Mouse (Mus musculus): ENCODE results near the gene Calu. TPM values are rescaled to one million over a fixed set of nuclear protein-coding genes. Genes with fewer than 3 reads are reported as not detected.

Calu gene
- polyA plus RNA-seq, 1 experiment: 19.3 TPM

DNA sequence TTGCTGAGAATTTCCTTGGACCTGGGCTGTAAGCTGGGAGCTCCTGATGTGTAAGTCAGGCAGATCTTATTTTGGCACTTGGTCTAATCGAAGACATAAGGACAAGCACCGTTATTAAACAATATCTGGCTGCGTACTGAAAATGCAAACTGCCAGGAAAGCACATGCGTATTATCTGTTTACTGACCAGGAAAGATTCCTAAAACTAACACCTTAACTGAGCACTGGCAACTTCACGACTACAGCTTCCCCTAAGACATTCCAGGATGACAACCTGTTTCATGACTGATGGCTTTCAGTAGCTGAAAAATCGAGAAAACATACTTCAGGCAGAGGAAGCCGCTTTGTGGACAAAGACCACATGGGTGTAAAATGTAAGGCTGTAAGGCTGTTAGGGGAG lies 680 bp upstream of the Calu start:
- 28% methylated on average over 7 of the region's 7 CpGs for WGBS
- Histone ChIP-seq H3K27me3 (ENCODE audit: control insufficient read depth, insufficient read depth, low read length) (no peaks in the 10 kb centered on the region), H3K27ac (ENCODE audit: insufficient read depth, low read depth, low read length) (peak overlapping the region; percentile 70), H3K4me3 (ENCODE audit: low read depth, low read length) (peak overlapping the region; percentile 93), H3K4me1 (ENCODE audit: control insufficient read depth, insufficient read depth, insufficient read length, low read length) (0 out of 2 replicates have a peak, but pooled peaks cover 2% of the 10 kb centered on the region), H3K36me3 (ENCODE audit: control insufficient read depth, insufficient read depth, low read length) (no peaks in the 10 kb centered on the region)
- TF ChIP-seq POLR2A (IDR thresholded peaks at IDR 0.05; ENCODE audit: low read depth, low read length) (no peak), CTCF (IDR thresholded peaks at IDR 0.05; ENCODE audit: extremely low read depth, insufficient read length, insufficient replicate concordance, low read depth, low read length) (no peak)

DNA sequence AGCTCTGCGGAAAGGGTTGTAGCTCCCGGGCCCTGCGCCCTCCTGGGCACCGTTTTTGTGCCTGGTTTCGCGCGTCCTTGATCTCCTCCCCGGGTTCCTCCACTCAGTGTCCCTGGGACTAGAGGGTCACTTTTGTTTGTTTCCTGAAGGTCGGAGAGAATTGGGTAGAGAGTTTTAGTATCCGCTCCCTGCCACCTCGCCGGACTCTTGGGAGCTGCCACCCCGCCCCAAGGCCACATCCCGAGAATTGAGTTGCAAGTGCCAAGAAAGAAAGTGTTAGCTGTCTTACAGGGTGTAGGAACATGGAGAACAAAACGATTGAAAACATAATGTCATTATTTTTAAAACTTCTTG lies 479 bp downstream of the Calu start:
- peak overlapping the region; percentile 93 for H3K4me3 ChIP-seq (ENCODE audit: low read depth, low read length)
- H3K27me3 ChIP-seq (ENCODE audit: control insufficient read depth, insufficient read depth, low read length): no peaks in the 10 kb centered on the region
- TF ChIP-seq CTCF (IDR thresholded peaks at IDR 0.05; ENCODE audit: extremely low read depth, insufficient read length, insufficient replicate concordance, low read depth, low read length) (peak; percentile 21; the same call in 1 of the 2 replicates), POLR2A (IDR thresholded peaks at IDR 0.05; ENCODE audit: low read depth, low read length) (no peak)
- WGBS: under 1% methylated on average over 15 of the region's 15 CpGs
- no peaks in the 10 kb centered on the region for H3K36me3 ChIP-seq (ENCODE audit: control insufficient read depth, insufficient read depth, low read length)
- H3K27ac ChIP-seq (ENCODE audit: insufficient read depth, low read depth, low read length): peak overlapping the region; percentile 62
- peaks cover 4% of the 10 kb centered on the region; the same call in 1 of the 2 replicates for H3K4me1 ChIP-seq (ENCODE audit: control insufficient read depth, insufficient read depth, insufficient read length, low read length)

DNA sequence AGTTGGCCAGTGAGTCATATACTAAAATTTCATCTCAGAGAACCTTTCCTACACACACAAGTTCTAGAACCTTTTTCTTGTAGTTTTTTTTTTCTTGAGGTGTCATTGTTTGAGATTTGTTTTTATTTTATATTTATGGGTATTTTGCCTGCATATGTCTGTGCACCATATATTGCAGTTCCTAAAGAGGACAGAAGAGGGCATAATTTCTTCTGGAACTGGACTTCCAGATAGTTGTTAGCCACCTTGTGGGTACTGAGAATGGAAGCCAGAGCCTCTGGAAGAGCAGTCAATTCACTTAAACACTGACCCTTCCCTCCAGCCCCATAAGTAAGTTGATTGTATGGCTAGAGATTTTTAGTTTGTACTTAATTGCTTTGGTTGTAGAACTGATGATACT lies 3.7 kb downstream of the Calu start:
- TF ChIP-seq CTCF (IDR thresholded peaks at IDR 0.05; ENCODE audit: extremely low read depth, insufficient read length, insufficient replicate concordance, low read depth, low read length): no peak
- TF ChIP-seq POLR2A (IDR thresholded peaks at IDR 0.05; ENCODE audit: low read depth, low read length): no peak
- Histone ChIP-seq H3K4me1 (ENCODE audit: control insufficient read depth, insufficient read depth, insufficient read length, low read length) (peaks cover 4% of the 10 kb centered on the region; the same call in 1 of the 2 replicates), H3K27me3 (ENCODE audit: control insufficient read depth, insufficient read depth, low read length) (no peaks in the 10 kb centered on the region), H3K27ac (ENCODE audit: insufficient read depth, low read depth, low read length) (no peak overlapping the region), H3K4me3 (ENCODE audit: low read depth, low read length) (no peak overlapping the region), H3K36me3 (ENCODE audit: control insufficient read depth, insufficient read depth, low read length) (peaks cover 7% of the 10 kb centered on the region)

DNA sequence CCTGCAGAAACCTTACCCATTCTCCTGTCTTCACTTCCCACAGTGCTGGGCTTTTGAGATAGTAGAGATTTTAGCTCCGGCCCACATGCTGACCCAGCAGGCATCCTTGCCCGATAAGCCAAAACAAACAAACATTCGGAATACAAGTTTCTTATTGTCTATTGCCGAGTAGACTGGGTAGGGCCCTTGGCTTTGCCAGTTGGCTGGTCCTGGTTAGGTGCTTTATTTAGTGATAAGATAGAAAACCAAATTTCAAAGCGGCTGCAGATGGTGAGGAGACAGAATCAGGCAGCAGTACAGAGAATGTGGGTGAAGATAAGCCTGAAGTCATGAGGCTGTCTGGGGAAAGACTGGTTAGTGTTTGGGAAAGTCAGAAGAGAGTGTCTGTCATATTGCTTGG lies 4.9 kb downstream of the Calu start:
- TF ChIP-seq CTCF (IDR thresholded peaks at IDR 0.05; ENCODE audit: extremely low read depth, insufficient read length, insufficient replicate concordance, low read depth, low read length): no peak
- no peak for TF ChIP-seq POLR2A (IDR thresholded peaks at IDR 0.05; ENCODE audit: low read depth, low read length)
- peaks cover 4% of the 10 kb centered on the region; the same call in 1 of the 2 replicates for H3K4me1 ChIP-seq (ENCODE audit: control insufficient read depth, insufficient read depth, insufficient read length, low read length)
- H3K27ac ChIP-seq (ENCODE audit: insufficient read depth, low read depth, low read length): no peak overlapping the region
- H3K36me3 ChIP-seq (ENCODE audit: control insufficient read depth, insufficient read depth, low read length): peaks cover 13% of the 10 kb centered on the region
- no peak overlapping the region for H3K4me3 ChIP-seq (ENCODE audit: low read depth, low read length)
- WGBS: 25% methylated on average over 5 of the region's 5 CpGs
- H3K27me3 ChIP-seq (ENCODE audit: control insufficient read depth, insufficient read depth, low read length): no peaks in the 10 kb centered on the region

DNA sequence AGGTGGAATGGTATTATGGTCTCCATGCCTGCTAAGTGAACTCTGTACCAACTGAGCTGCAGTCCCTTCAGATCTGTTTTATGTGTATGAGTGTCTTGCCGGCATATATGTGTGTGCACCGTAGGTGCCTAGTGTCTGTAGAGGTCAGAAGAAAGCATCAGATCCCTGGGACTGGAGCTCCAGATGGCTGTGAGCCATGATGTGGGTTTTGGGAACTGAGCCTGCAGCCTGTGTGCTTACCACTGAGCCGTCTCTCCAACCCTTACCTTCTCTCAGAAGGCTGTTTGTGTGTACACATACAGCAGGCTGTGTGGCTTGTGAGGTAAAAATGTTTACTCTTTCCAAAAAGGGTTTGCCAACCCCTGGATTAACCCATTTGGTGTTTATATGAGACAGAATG lies 11.5 kb downstream of the Calu start:
- peaks cover 36% of the 10 kb centered on the region for H3K36me3 ChIP-seq (ENCODE audit: control insufficient read depth, insufficient read depth, low read length)
- WGBS: 82% methylated on average over 3 of the region's 3 CpGs
- H3K27ac ChIP-seq (ENCODE audit: insufficient read depth, low read depth, low read length): no peak overlapping the region
- H3K27me3 ChIP-seq (ENCODE audit: control insufficient read depth, insufficient read depth, low read length): no peaks in the 10 kb centered on the region
- TF ChIP-seq POLR2A (IDR thresholded peaks at IDR 0.05; ENCODE audit: low read depth, low read length) (no peak), CTCF (IDR thresholded peaks at IDR 0.05; ENCODE audit: extremely low read depth, insufficient read length, insufficient replicate concordance, low read depth, low read length) (no peak)
- H3K4me3 ChIP-seq (ENCODE audit: low read depth, low read length): no peak overlapping the region
- H3K4me1 ChIP-seq (ENCODE audit: control insufficient read depth, insufficient read depth, insufficient read length, low read length): no peaks in the 10 kb centered on the region

DNA sequence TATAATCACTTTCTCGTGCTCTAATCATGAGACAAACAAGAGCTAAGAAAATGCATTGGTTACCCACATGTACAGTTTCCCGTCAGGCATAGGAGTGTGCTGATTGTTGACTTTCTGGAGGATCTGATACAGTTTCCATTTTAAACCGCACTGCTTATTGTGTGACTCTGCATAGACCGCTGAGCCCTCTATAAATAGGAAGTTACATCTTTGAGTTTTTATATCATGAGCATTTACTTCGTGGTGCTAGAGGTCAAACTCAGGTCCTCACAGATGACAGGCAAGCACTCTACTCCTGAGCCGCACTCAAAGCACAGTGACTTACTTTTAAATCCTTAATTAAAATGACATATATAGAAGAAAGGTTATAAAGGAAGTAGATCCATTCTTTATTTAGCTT lies 12.3 kb downstream of the Calu start:
- no peak for TF ChIP-seq CTCF (IDR thresholded peaks at IDR 0.05; ENCODE audit: extremely low read depth, insufficient read length, insufficient replicate concordance, low read depth, low read length)
- TF ChIP-seq POLR2A (IDR thresholded peaks at IDR 0.05; ENCODE audit: low read depth, low read length): no peak
- H3K4me3 ChIP-seq (ENCODE audit: low read depth, low read length): no peak overlapping the region
- WGBS: 67% methylated on average over 6 of the region's 6 CpGs
- H3K36me3 ChIP-seq (ENCODE audit: control insufficient read depth, insufficient read depth, low read length): peaks cover 36% of the 10 kb centered on the region
- no peak overlapping the region for H3K27ac ChIP-seq (ENCODE audit: insufficient read depth, low read depth, low read length)
- no peaks in the 10 kb centered on the region for H3K4me1 ChIP-seq (ENCODE audit: control insufficient read depth, insufficient read depth, insufficient read length, low read length)
- no peaks in the 10 kb centered on the region for H3K27me3 ChIP-seq (ENCODE audit: control insufficient read depth, insufficient read depth, low read length)

DNA sequence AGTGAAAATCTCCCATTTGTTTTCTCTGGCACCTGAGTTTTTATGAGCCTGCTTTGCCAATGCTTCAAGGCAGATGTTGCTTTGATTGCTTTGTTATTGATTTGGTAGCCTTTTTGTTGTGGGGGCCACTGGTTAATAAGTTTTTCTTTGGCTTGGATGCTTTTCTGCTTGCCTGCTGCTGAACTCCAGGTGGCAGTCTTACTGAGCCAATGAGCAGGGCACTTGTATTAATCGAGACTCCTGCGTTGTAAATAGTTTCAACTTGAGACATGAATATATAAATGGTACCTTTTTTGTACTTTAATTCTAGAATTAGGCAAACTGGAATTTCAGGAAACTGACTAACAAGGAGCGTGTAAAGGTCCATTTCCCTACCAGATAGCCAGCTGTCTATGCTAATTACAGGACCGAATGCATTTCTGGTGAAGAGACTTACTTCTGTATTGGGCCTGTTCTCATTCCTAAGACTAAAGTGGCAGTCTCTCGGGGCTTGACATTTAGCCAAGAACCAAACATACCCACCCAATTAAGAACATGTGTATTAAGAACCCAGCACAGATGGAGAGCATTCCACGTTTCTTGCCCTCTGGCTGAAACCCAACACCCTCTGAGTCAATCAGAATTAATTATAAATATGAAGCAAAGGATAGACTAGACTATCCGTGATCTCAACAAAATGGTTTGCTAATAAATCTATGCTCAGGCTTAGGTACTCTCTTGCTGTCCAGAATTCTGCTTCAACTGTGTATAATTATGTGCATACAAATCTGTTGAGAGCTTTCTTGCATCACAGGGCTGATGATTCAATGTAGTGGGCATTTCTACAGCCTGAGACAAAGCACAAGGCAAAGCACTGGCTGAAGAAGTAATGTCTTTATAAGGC lies 14.6 kb downstream of the Calu start:
- WGBS: 58% methylated on average over 7 of the region's 7 CpGs

More for the DNA sequence above, 14.6 kb downstream of the Calu start:
- no peaks in the 10 kb centered on the region for H3K4me1 ChIP-seq (ENCODE audit: control insufficient read depth, insufficient read depth, insufficient read length, low read length)
- no peak overlapping the region for H3K4me3 ChIP-seq (ENCODE audit: low read depth, low read length)
- H3K36me3 ChIP-seq (ENCODE audit: control insufficient read depth, insufficient read depth, low read length): peaks cover 44% of the 10 kb centered on the region
- no peak overlapping the region for H3K27ac ChIP-seq (ENCODE audit: insufficient read depth, low read depth, low read length)
- TF ChIP-seq POLR2A (IDR thresholded peaks at IDR 0.05; ENCODE audit: low read depth, low read length) (no peak), CTCF (IDR thresholded peaks at IDR 0.05; ENCODE audit: extremely low read depth, insufficient read length, insufficient replicate concordance, low read depth, low read length) (no peak)
- H3K27me3 ChIP-seq (ENCODE audit: control insufficient read depth, insufficient read depth, low read length): no peaks in the 10 kb centered on the region

Data from small intestine, adult 2 months (tissue).